Mouse (Mus musculus): ENCODE results near the gene Fam234a.

The Fam234a gene

DNA sequence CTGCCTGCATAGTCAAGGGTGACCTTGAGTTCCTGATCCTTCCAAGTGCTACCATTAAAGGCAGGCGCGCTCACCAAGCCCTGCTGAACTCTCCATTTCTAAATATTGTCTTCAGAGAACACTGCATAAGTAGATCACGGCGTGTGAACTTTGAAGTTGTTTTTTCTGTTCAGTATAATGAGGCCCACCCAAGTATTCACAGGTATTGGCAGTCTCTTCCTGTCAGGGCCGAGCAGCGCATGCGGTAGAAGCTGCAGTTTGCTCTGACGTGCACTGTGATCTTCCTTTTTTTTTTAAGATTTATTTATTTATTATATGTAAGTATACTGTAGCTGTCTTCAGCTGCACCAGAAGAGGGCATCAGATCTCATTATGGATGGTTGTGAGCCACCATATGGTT lies 9.7 kb downstream of the Fam234a start:
- no peak for DNase-seq (ENCODE audit: low read depth, low spot score)

GRCm38 (mm10) chr17:26232863-26233262 lies 11.2 kb downstream of the Fam234a start:
- DNase-seq (ENCODE audit: low read depth, low spot score): peak; percentile 43

DNA sequence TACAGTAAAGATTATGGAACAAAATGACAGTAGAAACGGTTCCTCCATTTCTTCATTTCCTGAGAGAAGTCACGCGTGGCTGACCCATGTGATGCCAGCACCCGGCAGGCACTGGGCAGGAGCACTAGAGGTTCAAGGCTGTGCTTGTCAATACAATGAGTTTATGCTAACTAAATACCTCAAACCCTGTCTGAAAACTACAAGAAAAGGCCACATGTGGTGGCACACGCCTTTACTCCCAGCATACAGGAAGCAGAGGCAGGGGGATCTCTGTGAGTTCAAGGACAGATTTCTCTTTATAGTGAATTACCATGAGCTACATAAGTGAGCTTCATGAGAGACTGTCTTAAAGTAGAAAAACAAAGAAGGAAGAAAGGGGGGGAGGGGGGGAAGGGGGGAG lies 12.9 kb downstream of the Fam234a start:
- no peak for DNase-seq (ENCODE audit: low read depth, low spot score)

DNA sequence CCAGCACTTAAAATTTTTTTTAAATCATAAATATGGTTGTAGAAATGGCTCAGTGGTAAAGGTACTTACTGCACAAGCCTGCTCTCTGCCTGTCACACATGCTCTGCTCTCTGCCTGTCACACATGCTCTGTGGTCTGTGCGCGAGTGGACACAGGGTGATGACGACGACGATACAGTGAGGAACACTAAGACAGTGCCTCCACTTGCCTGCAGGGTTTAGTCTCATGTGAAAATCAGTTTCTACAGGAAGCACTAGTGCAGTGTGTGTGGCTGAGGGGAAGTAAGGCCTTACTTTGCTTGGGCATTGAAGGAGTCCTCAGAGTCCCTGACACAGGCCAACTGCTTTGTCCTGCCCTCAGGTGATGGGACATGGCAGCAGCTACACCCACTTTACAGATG lies 14.3 kb downstream of the Fam234a start:
- no peak for DNase-seq (ENCODE audit: low read depth, low spot score)

DNA sequence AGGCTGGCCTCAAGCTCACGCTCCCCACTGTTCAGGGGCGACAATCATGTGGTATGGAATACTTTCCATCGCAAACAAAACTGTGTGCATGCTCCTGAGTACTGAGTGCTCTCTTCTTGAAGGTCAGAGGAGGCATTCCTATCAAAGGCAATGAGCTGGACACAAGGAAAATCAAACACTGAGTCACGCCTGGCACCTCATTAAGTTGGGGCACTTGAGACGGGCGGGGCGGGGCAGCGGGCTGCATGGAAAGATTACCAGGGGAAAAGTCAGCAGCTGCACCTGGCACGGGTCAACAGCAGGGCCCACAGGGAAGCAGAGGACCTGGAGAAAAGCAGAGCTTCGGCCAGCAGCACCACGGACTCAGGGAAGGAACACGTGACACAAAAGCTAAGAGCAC lies 18.9 kb downstream of the Fam234a start:
- DNase-seq (ENCODE audit: low read depth, low spot score): no peak

DNA sequence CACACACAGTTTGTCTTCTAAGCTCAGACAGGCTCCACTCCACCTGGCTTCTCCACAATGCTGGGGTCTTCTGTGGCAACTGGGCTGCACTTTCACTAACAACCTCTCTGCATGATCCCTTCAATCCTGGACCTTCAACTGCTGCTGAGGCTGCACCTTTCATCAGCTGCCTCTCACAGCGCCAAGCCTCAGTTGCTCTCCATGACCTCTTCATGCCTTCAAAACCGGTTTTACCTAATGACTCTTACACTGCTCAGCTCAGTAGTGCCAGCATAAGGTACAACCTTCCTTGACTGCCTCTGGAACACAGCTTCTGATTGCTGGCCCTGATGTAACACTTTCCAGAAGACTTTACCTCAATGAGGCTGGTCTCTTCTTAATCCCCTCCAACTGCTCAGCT lies 22.5 kb downstream of the Fam234a start:
- DNase-seq (ENCODE audit: low read depth, low spot score): no peak

DNA sequence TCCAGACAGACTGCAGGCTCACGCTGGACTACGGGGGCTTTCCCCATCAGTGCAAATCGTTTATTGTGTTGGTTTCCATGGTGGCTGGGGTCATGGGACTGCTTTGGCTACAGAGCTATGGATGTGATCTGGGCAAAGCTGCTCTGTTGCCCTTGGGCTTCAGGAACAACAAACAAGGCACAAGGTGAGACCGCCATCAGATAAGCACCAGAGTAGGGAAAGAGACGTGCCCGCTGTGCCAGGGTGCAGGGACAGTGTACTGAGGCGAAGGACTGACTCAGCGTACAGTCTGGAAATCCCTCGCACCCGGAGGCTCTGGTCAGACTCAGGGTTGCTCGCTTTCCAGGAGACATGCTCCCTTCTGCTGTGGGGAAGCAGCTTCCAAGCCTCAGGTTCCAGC lies 31.4 kb downstream of the Fam234a start:
- no peak for DNase-seq (ENCODE audit: low read depth, low spot score)

DNA sequence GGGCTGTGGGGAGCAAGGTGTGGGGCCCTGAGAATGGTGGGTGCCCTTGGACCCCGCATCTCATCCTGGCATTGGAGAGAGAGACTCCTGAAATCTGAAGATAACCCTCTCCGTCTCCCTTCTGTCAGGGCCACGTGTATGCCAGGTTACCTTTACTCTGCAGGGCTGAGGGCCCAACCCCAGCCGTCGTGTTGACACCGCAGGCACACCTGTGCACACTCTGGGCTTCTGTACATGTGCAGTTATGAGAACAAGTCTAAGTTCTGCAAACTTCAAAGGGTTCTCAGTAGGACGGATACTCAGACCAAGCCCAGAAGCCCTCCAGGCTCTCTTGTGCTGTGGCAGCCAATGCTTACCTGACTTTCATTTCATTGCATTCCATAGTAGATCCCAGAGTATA lies 31.8 kb downstream of the Fam234a start:
- no peak for DNase-seq (ENCODE audit: low read depth, low spot score)

GRCm38 (mm10) chr17:26207686-26208085 lies 36.4 kb downstream of the Fam234a start, which contains the start of gene Arhgdig:
Arhgdig (minus strand) TSS chr17:26207786.
- no peak for DNase-seq (ENCODE audit: low read depth, low spot score)

DNA sequence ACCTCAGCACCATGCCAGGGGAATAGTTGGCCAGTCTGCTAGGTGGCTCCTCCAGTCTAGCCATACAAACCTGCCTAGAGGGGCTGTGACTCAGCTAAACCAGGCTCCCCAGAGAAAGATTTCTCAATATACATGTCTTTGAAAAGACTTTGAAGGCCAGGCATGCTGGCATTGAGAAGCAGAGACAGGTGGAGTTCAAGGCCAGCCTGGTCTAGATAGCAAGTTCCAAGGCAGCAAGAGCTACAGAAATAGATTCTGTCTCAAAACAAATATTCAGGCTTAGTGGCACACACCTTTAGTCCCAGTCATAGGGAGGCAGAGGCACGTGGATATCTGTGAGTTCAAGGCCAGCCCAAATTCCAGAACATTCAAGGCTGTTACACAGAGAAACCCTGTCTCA lies 37.6 kb downstream of the Fam234a start:
- DNase-seq (ENCODE audit: low read depth, low spot score): no peak

DNA sequence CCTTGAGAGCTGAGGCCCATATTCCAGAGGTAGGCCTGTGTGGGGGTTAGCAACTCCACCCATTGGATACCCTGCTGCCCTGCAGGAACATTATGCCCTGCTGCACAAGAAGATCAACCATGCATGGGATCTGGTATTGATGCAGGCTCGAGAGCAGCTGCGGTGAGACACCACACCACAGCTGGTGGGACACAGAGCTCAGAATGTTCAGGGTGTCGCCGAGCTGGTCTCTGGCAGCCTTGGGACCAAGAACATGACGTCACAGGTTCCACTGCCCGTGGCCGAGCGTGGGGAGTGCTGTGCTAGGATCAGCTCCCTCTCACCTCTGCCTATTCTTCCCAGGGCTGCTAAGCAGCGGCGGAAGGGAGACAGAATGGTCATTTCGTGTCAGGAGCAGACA lies 39.3 kb downstream of the Fam234a start:
- peak; percentile 31 for DNase-seq (ENCODE audit: low read depth, low spot score)

- DNase-seq (ENCODE audit: low read depth, low spot score): peak; percentile 74
Observed at GRCm38 (mm10) chr17:26203321-26203811, 40.7 kb downstream of the Fam234a start.

DNA sequence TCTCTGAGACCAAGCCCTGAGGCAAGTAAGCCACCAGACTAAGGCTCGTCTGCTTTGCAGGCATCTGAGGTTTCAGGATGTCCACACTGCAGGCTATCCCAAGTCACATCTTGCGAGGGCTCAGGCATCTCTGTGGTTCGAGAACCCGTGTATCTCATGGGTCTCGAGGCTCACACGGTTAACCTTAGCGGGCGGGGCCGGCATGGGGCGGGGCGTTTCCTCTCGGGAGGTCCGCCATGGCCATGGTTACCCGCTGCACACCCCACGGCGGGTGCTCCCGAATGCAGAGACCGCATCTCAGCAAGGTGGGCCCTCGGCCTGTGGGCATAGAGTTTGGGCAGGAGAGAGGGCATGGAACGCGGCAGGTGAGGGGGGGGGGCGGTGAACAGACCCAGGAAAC lies 41.3 kb downstream of the Fam234a start, which contains the start of gene Rgs11:
Rgs11 (plus strand) TSS at position 215 of the 400 bp plus-strand sequence.
- DNase-seq (ENCODE audit: low read depth, low spot score): peak; percentile 68

GRCm38 (mm10) chr17:26201998-26202397 lies 42.0 kb downstream of the Fam234a start:
- DNase-seq (ENCODE audit: low read depth, low spot score): no peak

GRCm38 (mm10) chr17:26200831-26201705 lies 43.0 kb downstream of the Fam234a start:
- DNase-seq (ENCODE audit: low read depth, low spot score): peak; percentile 23

DNA sequence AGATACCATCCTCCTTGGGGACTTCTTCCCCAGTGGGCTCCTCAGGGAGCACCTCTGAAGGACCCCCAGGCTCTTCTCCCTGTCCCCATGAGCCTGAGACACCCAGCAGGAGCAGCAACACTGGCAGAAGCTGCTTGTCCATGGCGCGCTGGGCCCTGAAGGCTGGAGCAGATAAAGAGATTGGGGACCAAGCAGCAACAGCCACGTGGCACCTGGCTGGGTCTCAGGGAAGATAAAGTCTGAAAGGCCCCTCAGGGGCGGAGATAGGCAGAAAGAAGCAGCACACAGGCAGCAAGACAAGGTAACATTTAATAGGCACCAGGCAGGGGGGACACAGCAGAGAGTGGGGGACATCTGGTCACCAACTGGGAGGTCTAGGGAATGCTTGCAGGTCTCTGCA lies 45.1 kb downstream of the Fam234a start, which contains the start of gene Pdia2:
Pdia2 (minus strand) TSS at position 196 of the 400 bp plus-strand sequence.
- DNase-seq (ENCODE audit: low read depth, low spot score): no peak

DNA sequence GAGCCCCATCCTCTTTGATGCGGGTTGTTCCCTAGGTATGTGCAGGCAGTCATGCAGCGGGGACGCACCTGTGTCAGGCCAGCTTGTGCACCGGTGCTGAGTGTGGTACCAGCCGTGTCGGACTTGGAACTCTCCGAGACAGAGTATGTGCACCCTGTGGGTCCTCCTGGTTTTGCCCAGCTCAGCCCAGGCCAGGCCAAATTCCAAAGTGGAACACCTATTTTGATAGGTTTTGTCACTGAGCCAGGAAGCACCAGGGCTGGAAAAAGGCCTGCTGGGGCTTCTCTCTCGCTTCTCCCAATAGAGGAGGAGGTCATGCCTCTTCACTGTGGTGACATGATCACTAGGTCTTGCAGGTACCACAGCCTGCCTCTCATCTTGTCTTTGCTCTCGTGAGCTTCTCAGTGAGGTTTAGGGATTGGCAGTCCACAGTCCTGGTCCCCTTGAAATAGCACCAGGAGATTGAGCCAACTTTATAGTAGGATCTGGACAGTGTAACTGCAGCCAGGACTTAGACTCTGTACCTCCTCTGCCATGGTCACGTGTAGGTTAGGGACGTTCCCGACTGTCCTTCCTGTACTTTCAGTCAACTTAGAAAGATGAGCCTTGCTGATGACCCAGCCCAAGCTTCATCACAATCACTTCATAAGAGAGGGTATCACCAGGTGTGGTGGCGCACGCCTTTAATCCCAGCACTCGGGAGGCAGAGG lies 51.4 kb downstream of the Fam234a start:
- no peak for DNase-seq (ENCODE audit: low read depth, low spot score)

DNA sequence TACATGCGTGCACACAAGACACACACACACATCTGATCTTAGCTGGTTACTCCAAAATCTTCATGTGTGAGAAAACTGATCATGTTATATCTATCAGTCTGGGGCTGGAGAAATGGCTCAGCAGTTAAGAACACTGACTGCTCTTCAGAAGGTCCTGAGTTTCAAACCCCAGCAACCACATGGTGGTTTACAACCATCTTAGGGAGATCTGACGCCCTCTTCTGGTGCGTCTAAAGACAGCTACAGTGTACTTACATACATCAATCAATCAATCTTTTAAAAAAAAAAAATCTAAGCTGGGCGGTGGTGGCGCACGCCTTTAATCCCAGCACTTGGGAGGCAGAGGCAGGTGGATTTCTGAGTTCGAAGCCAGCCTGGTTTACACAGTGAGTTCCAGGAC lies 52.6 kb downstream of the Fam234a start:
- peak; percentile 32 for DNase-seq (ENCODE audit: low read depth, low spot score)

GRCm38 (mm10) chr17:26188091-26188805 lies 55.8 kb downstream of the Fam234a start:
- no peak for DNase-seq (ENCODE audit: low read depth, low spot score)

DNA sequence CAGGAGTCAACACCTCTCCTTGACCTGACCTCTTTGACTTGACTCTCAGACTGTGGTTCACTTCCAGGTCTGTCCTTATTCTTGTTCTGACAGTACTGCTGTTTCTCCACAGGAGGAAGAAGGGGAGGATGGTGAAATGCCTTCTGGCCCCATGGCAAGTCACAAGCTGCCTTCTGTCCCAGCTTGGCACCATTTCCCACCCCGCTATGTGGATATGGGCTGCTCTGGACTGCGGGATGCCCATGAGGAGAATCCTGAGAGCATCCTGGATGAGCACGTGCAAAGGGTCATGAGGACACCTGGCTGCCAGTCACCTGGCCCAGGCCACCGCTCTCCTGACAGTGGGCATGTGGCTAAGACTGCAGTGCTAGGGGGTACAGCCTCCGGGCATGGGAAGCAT lies 56.5 kb downstream of the Fam234a start:
- no peak for DNase-seq (ENCODE audit: low read depth, low spot score)

- no peak for DNase-seq (ENCODE audit: low read depth, low spot score)
Observed at GRCm38 (mm10) chr17:26181179-26181578, 62.9 kb downstream of the Fam234a start.

DNA sequence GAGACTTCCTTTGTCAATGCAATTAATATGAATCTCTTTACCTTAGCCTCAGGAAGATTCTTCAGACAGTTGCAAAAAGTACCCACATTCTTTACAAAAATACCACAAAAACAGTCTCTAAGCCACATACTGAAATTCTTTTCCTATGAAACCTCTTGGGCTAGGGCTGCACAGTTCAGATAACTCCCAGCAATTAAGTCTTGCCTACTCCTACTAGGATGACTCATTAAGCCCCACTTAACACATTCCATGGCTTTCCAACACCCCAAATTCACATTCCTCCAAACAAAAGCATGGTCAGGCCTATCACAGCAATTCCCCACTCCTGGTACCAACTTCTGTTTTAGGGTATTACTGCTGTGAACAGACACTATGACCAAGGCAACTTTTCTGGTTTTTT lies 65.4 kb downstream of the Fam234a start:
- DNase-seq (ENCODE audit: low read depth, low spot score): no peak

Measured in A20 (cell line).